Mouse (Mus musculus): ENCODE data around the gene Crtc2. TPM values are rescaled to one million over a fixed set of nuclear protein-coding genes. Genes with fewer than 3 reads are reported as not detected.

Crtc2 gene
- total RNA-seq, 1 experiment: 9.8 TPM

GRCm38 (mm10) chr3:90305801-90306200 lies 51.8 kb downstream of the Crtc2 start:
- TF ChIP-seq MAFK (IDR thresholded peaks at IDR 0.05; ENCODE audit: insufficient read depth, low read depth, low read length) (no peak), ZC3H11A (IDR thresholded peaks at IDR 0.05; ENCODE audit: borderline replicate concordance, low read depth, low read length) (no peak), HCFC1 (IDR thresholded peaks at IDR 0.05; ENCODE audit: borderline replicate concordance, insufficient read depth, low read length) (no peak), CHD2 (IDR thresholded peaks at IDR 0.05; ENCODE audit: low read depth, low read length) (no peak), ZNF384 (IDR thresholded peaks at IDR 0.05; ENCODE audit: low read depth, low read length) (no peak)
- H3K9me3 ChIP-seq (ENCODE audit: control insufficient read depth, insufficient read depth, low read depth, low read length): no peaks in the 10 kb centered on the region
- in situ Hi-C loops (cut with MboI; ENCODE audit: low sequenced_read_pairs in 2 of 2, unreplicated experiment in 2 of 2): no loop called here
- H3K27ac ChIP-seq (ENCODE audit: insufficient read depth, low read depth, low read length, poor library complexity, severe bottlenecking): no peak overlapping the region
- no peaks in the 10 kb centered on the region for H3K36me3 ChIP-seq (ENCODE audit: control insufficient read depth, insufficient read depth, low read length, poor library complexity, severe bottlenecking)
- DNase-seq (ENCODE audit: low read depth, low spot score): no peak
- H3K4me3 ChIP-seq (ENCODE audit: insufficient read depth in 1 of 2, low read depth in 1 of 2, low read length in 2 of 2, poor library complexity in 1 of 2, severe bottlenecking in 1 of 2): no peak overlapping the region
- no peak overlapping the region for H3K9ac ChIP-seq (ENCODE audit: insufficient read depth, low read depth, low read length, poor library complexity, severe bottlenecking)
- H3K4me1 ChIP-seq (ENCODE audit: control insufficient read depth in 2 of 2, insufficient read depth in 2 of 2, low read length in 2 of 2, poor library complexity in 1 of 2): no peaks in the 10 kb centered on the region

- in situ Hi-C loops (cut with MboI; ENCODE audit: low sequenced_read_pairs in 2 of 2, unreplicated experiment in 2 of 2): no loop called here
- Histone ChIP-seq H3K4me3 (ENCODE audit: insufficient read depth in 1 of 2, low read depth in 1 of 2, low read length in 2 of 2, poor library complexity in 1 of 2, severe bottlenecking in 1 of 2) (no peak overlapping the region), H3K27ac (ENCODE audit: insufficient read depth, low read depth, low read length, poor library complexity, severe bottlenecking) (no peak overlapping the region), H3K4me1 (ENCODE audit: control insufficient read depth in 2 of 2, insufficient read depth in 2 of 2, low read length in 2 of 2, poor library complexity in 1 of 2) (peaks cover 0 to 2% of the 10 kb centered on the region in 2 experiments; a peak in 1 of 4 replicates), H3K9ac (ENCODE audit: insufficient read depth, low read depth, low read length, poor library complexity, severe bottlenecking) (no peak overlapping the region), H3K36me3 (ENCODE audit: control insufficient read depth, insufficient read depth, low read length, poor library complexity, severe bottlenecking) (no peaks in the 10 kb centered on the region), H3K9me3 (ENCODE audit: control insufficient read depth, insufficient read depth, low read depth, low read length) (no peaks in the 10 kb centered on the region)
- no peak for TF ChIP-seq MAFK (IDR thresholded peaks at IDR 0.05; ENCODE audit: insufficient read depth, low read depth, low read length)
- TF ChIP-seq ZNF384 (IDR thresholded peaks at IDR 0.05; ENCODE audit: low read depth, low read length): no peak
- no peak for TF ChIP-seq ZC3H11A (IDR thresholded peaks at IDR 0.05; ENCODE audit: borderline replicate concordance, low read depth, low read length)
- no peak for TF ChIP-seq HCFC1 (IDR thresholded peaks at IDR 0.05; ENCODE audit: borderline replicate concordance, insufficient read depth, low read length)
- no peak for TF ChIP-seq CHD2 (IDR thresholded peaks at IDR 0.05; ENCODE audit: low read depth, low read length)
- no peak for DNase-seq (ENCODE audit: low read depth, low spot score)
These were observed 55.6 kb downstream of the Crtc2 start for GRCm38 (mm10) chr3:90309589-90309988.

- in situ Hi-C loops (cut with MboI; ENCODE audit: low sequenced_read_pairs in 2 of 2, unreplicated experiment in 2 of 2): no loop called here
- peaks cover 0 to 2% of the 10 kb centered on the region in 2 experiments; a peak in 1 of 4 replicates for H3K4me1 ChIP-seq (ENCODE audit: control insufficient read depth in 2 of 2, insufficient read depth in 2 of 2, low read length in 2 of 2, poor library complexity in 1 of 2)
- TF ChIP-seq ZNF384 (IDR thresholded peaks at IDR 0.05; ENCODE audit: low read depth, low read length) (peak; percentile 58; the same call in 1 of the 2 replicates), MAFK (IDR thresholded peaks at IDR 0.05; ENCODE audit: insufficient read depth, low read depth, low read length) (no peak)
- no peak overlapping the region for H3K9ac ChIP-seq (ENCODE audit: insufficient read depth, low read depth, low read length, poor library complexity, severe bottlenecking)
- H3K4me3 ChIP-seq (ENCODE audit: insufficient read depth in 1 of 2, low read depth in 1 of 2, low read length in 2 of 2, poor library complexity in 1 of 2, severe bottlenecking in 1 of 2): no peak overlapping the region
- H3K27ac ChIP-seq (ENCODE audit: insufficient read depth, low read depth, low read length, poor library complexity, severe bottlenecking): no peak overlapping the region
- H3K36me3 ChIP-seq (ENCODE audit: control insufficient read depth, insufficient read depth, low read length, poor library complexity, severe bottlenecking): no peaks in the 10 kb centered on the region
- no peaks in the 10 kb centered on the region for H3K9me3 ChIP-seq (ENCODE audit: control insufficient read depth, insufficient read depth, low read depth, low read length)
- no peak for DNase-seq (ENCODE audit: low read depth, low spot score)
These were observed 59.4 kb downstream of the Crtc2 start for GRCm38 (mm10) chr3:90313367-90313766.

Other genes starting within 250 kb of the Crtc2 start
- gene 4933434E20Rik, start 202.5 kb upstream of the Crtc2 start, total RNA-seq (2012; rRNA removed): 69.2 and 73.7 TPM in 2 replicates
- 85.4 and 109 TPM in 2 replicates for gene Ubap2l, start 201.5 kb upstream of the Crtc2 start, total RNA-seq (2012; rRNA removed)
- 241 and 287 TPM in 2 replicates for gene Tpm3, start 181.5 kb upstream of the Crtc2 start, total RNA-seq (2012; rRNA removed)
- 0.80 and 0.85 TPM in 2 replicates for gene Nup210l, start 150.0 kb upstream of the Crtc2 start, total RNA-seq (2012; rRNA removed)
- 3,820 and 4,467 TPM in 2 replicates for gene Rps27, start 40.5 kb upstream of the Crtc2 start, total RNA-seq (2012; rRNA removed)
- gene Rab13, start 40.5 kb upstream of the Crtc2 start, total RNA-seq (2012; rRNA removed): 9.6 and 13.2 TPM in 2 replicates
- gene Jtb, start 22.6 kb upstream of the Crtc2 start, total RNA-seq (2012; rRNA removed): 61.9 and 64.0 TPM in 2 replicates
- gene Creb3l4, start 10.7 kb upstream of the Crtc2 start, total RNA-seq (2012; rRNA removed): 2.3 and 4.8 TPM in 2 replicates
- gene Slc39a1, start 6.0 kb upstream of the Crtc2 start, total RNA-seq (2012; rRNA removed): 88.4 and 115 TPM in 2 replicates
- 4.1 and 8.2 TPM in 2 replicates for gene Dennd4b, start 11.0 kb downstream of the Crtc2 start, total RNA-seq (2012; rRNA removed)
- gene Gatad2b, start 39.0 kb downstream of the Crtc2 start, total RNA-seq (2012; rRNA removed): 17.9 and 20.9 TPM in 2 replicates
- gene Slc27a3, start 135.8 kb downstream of the Crtc2 start, total RNA-seq (2012; rRNA removed): 22.9 and 43.7 TPM in 2 replicates
- gene Ints3, start 179.5 kb downstream of the Crtc2 start, total RNA-seq (2012; rRNA removed): 62.7 and 72.4 TPM in 2 replicates
- 16.4 and 21.6 TPM in 2 replicates for gene Npr1, start 211.7 kb downstream of the Crtc2 start, total RNA-seq (2012; rRNA removed)
- 153 and 165 TPM in 2 replicates for gene Ilf2, start 222.0 kb downstream of the Crtc2 start, total RNA-seq (2012; rRNA removed)
- gene Snapin, start 236.9 kb downstream of the Crtc2 start, total RNA-seq (2012; rRNA removed): 24.7 and 33.6 TPM in 2 replicates